Mouse (Mus musculus): ENCODE measurements around the gene Ormdl3. TPM values are rescaled to one million over a fixed set of nuclear protein-coding genes. Genes with fewer than 3 reads are reported as not detected.

Gene Ormdl3
- polyA plus RNA-seq (2014; fragmentation: Illumina TruSeq; extraction: RNeasy Lipid Tissue Mini Kit (QIAGEN cat#74804); ENCODE audit: low read depth, low replicate concordance) = 125 TPM

GRCm38 (mm10) chr11:98586892-98587563 is at the start of gene Ormdl3:
Gene Ormdl3, minus strand, starts transcription at chr11:98587368.

GRCm38 (mm10) chr11:98625611-98626410 is 38.6 kb upstream of the Ormdl3 start, which contains the start of the genes Gm12355 and Gsdma3:
Gene Gm12355, minus strand, starts transcription at chr11:98625661.
Gene Gsdma3, plus strand, starts transcription at chr11:98626360.

GRCm38 (mm10) chr11:98597991-98598390 is 10.8 kb upstream of the Ormdl3 start, which contains the start of gene Lrrc3c:
Gene Lrrc3c, plus strand, starts transcription at chr11:98598291.

GRCm38 (mm10) chr11:98550975-98551828 is 36.0 kb downstream of the Ormdl3 start, which contains the start of gene Zpbp2:
Gene Zpbp2, plus strand, starts transcription at chr11:98551097.

GRCm38 (mm10) chr11:98545711-98546231 is 41.4 kb downstream of the Ormdl3 start, which contains the start of gene Ikzf3:
Gene Ikzf3, minus strand, starts transcription at chr11:98546031.

Other genes with a start within 250 kb of the Ormdl3 start
- gene Ppp1r1b, start 239.0 kb downstream of the Ormdl3 start, polyA plus RNA-seq (2014; fragmentation: Illumina TruSeq; extraction: RNeasy Lipid Tissue Mini Kit (QIAGEN cat#74804); ENCODE audit: low read depth, low replicate concordance) = 20.1 TPM
- gene Stard3, start 229.0 kb downstream of the Ormdl3 start, polyA plus RNA-seq (2014; fragmentation: Illumina TruSeq; extraction: RNeasy Lipid Tissue Mini Kit (QIAGEN cat#74804); ENCODE audit: low read depth, low replicate concordance) = 35.1 TPM
- 0.69 TPM for gene Tcap, start 203.6 kb downstream of the Ormdl3 start, polyA plus RNA-seq (2014; fragmentation: Illumina TruSeq; extraction: RNeasy Lipid Tissue Mini Kit (QIAGEN cat#74804); ENCODE audit: low read depth, low replicate concordance)
- gene Pnmt, start 200.9 kb downstream of the Ormdl3 start, polyA plus RNA-seq (2014; fragmentation: Illumina TruSeq; extraction: RNeasy Lipid Tissue Mini Kit (QIAGEN cat#74804); ENCODE audit: low read depth, low replicate concordance) = 10.5 TPM
- gene Pgap3, start 186.9 kb downstream of the Ormdl3 start, polyA plus RNA-seq (2014; fragmentation: Illumina TruSeq; extraction: RNeasy Lipid Tissue Mini Kit (QIAGEN cat#74804); ENCODE audit: low read depth, low replicate concordance) = 12.5 TPM
- 22.0 TPM for gene Erbb2, start 174.9 kb downstream of the Ormdl3 start, polyA plus RNA-seq (2014; fragmentation: Illumina TruSeq; extraction: RNeasy Lipid Tissue Mini Kit (QIAGEN cat#74804); ENCODE audit: low read depth, low replicate concordance)
- 279 TPM for gene Mien1, start 148.4 kb downstream of the Ormdl3 start, polyA plus RNA-seq (2014; fragmentation: Illumina TruSeq; extraction: RNeasy Lipid Tissue Mini Kit (QIAGEN cat#74804); ENCODE audit: low read depth, low replicate concordance)
- 34.5 TPM for gene Grb7, start 141.0 kb downstream of the Ormdl3 start, polyA plus RNA-seq (2014; fragmentation: Illumina TruSeq; extraction: RNeasy Lipid Tissue Mini Kit (QIAGEN cat#74804); ENCODE audit: low read depth, low replicate concordance)
- gene Ikzf3, start 41.3 kb downstream of the Ormdl3 start, polyA plus RNA-seq (2014; fragmentation: Illumina TruSeq; extraction: RNeasy Lipid Tissue Mini Kit (QIAGEN cat#74804); ENCODE audit: low read depth, low replicate concordance) = 1.2 TPM
- 6.9 TPM for gene Zpbp2, start 36.3 kb downstream of the Ormdl3 start, polyA plus RNA-seq (2014; fragmentation: Illumina TruSeq; extraction: RNeasy Lipid Tissue Mini Kit (QIAGEN cat#74804); ENCODE audit: low read depth, low replicate concordance)
- gene Lrrc3c, start 10.9 kb upstream of the Ormdl3 start, polyA plus RNA-seq (2014; fragmentation: Illumina TruSeq; extraction: RNeasy Lipid Tissue Mini Kit (QIAGEN cat#74804); ENCODE audit: low read depth, low replicate concordance) = not detected
- not detected for gene Gm12355, start 38.3 kb upstream of the Ormdl3 start, polyA plus RNA-seq (2014; fragmentation: Illumina TruSeq; extraction: RNeasy Lipid Tissue Mini Kit (QIAGEN cat#74804); ENCODE audit: low read depth, low replicate concordance)
- gene Gsdma3, start 39.0 kb upstream of the Ormdl3 start, polyA plus RNA-seq (2014; fragmentation: Illumina TruSeq; extraction: RNeasy Lipid Tissue Mini Kit (QIAGEN cat#74804); ENCODE audit: low read depth, low replicate concordance) = not detected
- gene Gsdma2, start 59.4 kb upstream of the Ormdl3 start, polyA plus RNA-seq (2014; fragmentation: Illumina TruSeq; extraction: RNeasy Lipid Tissue Mini Kit (QIAGEN cat#74804); ENCODE audit: low read depth, low replicate concordance) = not detected
- 0.31 TPM for gene Gsdma, start 77.0 kb upstream of the Ormdl3 start, polyA plus RNA-seq (2014; fragmentation: Illumina TruSeq; extraction: RNeasy Lipid Tissue Mini Kit (QIAGEN cat#74804); ENCODE audit: low read depth, low replicate concordance)
- gene Psmd3, start 95.2 kb upstream of the Ormdl3 start, polyA plus RNA-seq (2014; fragmentation: Illumina TruSeq; extraction: RNeasy Lipid Tissue Mini Kit (QIAGEN cat#74804); ENCODE audit: low read depth, low replicate concordance) = 87.4 TPM
- 0.79 TPM for gene Csf3, start 113.9 kb upstream of the Ormdl3 start, polyA plus RNA-seq (2014; fragmentation: Illumina TruSeq; extraction: RNeasy Lipid Tissue Mini Kit (QIAGEN cat#74804); ENCODE audit: low read depth, low replicate concordance)
- gene Med24, start 142.1 kb upstream of the Ormdl3 start, polyA plus RNA-seq (2014; fragmentation: Illumina TruSeq; extraction: RNeasy Lipid Tissue Mini Kit (QIAGEN cat#74804); ENCODE audit: low read depth, low replicate concordance) = 44.4 TPM
- 71.0 TPM for gene Thra, start 153.3 kb upstream of the Ormdl3 start, polyA plus RNA-seq (2014; fragmentation: Illumina TruSeq; extraction: RNeasy Lipid Tissue Mini Kit (QIAGEN cat#74804); ENCODE audit: low read depth, low replicate concordance)
- gene Nr1d1, start 188.0 kb upstream of the Ormdl3 start, polyA plus RNA-seq (2014; fragmentation: Illumina TruSeq; extraction: RNeasy Lipid Tissue Mini Kit (QIAGEN cat#74804); ENCODE audit: low read depth, low replicate concordance) = 36.2 TPM
- gene Msl1, start 208.1 kb upstream of the Ormdl3 start, polyA plus RNA-seq (2014; fragmentation: Illumina TruSeq; extraction: RNeasy Lipid Tissue Mini Kit (QIAGEN cat#74804); ENCODE audit: low read depth, low replicate concordance) = 61.1 TPM
- 26.9 TPM for gene Casc3, start 217.5 kb upstream of the Ormdl3 start, polyA plus RNA-seq (2014; fragmentation: Illumina TruSeq; extraction: RNeasy Lipid Tissue Mini Kit (QIAGEN cat#74804); ENCODE audit: low read depth, low replicate concordance)
- 1.9 TPM for gene Rapgefl1, start 249.4 kb upstream of the Ormdl3 start, polyA plus RNA-seq (2014; fragmentation: Illumina TruSeq; extraction: RNeasy Lipid Tissue Mini Kit (QIAGEN cat#74804); ENCODE audit: low read depth, low replicate concordance)

Measured in adipose tissue, adult 10 weeks (tissue).